8 mouse cellular contexts compared by ENCODE assay signal in the genomic region with DNA sequence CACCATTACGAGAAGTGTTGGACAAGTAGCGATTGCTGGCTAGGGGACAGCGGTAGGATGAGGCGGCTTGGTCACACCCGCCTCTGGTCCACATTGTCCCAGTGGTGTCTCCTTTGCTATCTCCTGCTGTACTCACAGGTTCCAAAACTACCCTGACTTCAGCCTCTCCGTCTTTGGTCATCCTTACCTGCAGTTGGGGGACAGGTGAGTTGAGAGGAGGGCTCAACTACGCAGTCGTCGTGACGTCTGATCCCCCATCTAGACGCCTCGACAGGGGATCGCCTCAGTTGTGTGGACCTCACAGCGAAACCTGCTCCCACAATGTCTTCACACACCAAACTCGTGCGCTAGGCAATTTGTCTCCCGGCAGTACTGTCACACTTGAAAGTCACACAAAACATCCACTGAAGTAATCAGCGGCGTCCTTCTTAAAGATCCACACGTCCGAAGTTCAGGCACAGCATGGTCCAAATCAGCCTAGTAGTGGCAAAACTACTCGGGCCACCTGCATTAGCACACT. TPM values are rescaled to one million over a fixed set of nuclear protein-coding genes. Genes with fewer than 3 reads are reported as not detected.
DNase-seq lines count a peak whose midpoint lies in the region; ATAC-seq and TF ChIP-seq lines count a peak whose summit lies in the region.
"Had no signal": no experiment of that assay in that cellular context is flagged by ENCODE, and none has a peak within 500 bp of the region (broad histone marks: within the 10 kb centered on the region; RNA-seq: fewer than 3 reads in every experiment).

No protein-coding gene starts in this region.

- H3K27ac ChIP-seq in lung, embryonic 16.5 days (ENCODE audit: low read length), result no peak overlapping the region
- no peak overlapping the region for H3K27ac ChIP-seq in forebrain, embryonic 14.5 days (ENCODE audit: low read depth, low read length)
- no peak overlapping the region for H3K27ac ChIP-seq in limb, embryonic 11.5 days (replicated peaks; ENCODE audit: low read depth, low read length)
- no peak overlapping the region for H3K27ac ChIP-seq in small intestine, adult 2 months (ENCODE audit: insufficient read depth, low read depth, low read length)

- no peak for ATAC-seq in lung, embryonic 16.5 days (ENCODE audit: low read depth)
- ATAC-seq in forebrain, embryonic 14.5 days, result no peak
- no peak for ATAC-seq in limb, embryonic 11.5 days (ENCODE audit: insufficient number of reproducible peaks, low FRiP score, low TSS enrichment, low read depth)

- H3K4me1 ChIP-seq in lung, embryonic 16.5 days (replicated peaks; ENCODE audit: control insufficient read depth, insufficient read depth, low read length), result peaks cover 4% of the 10 kb centered on the region; the same call in 1 of the 2 replicates
- H3K4me1 ChIP-seq in forebrain, embryonic 14.5 days (ENCODE audit: control insufficient read depth, insufficient read depth, low read length), result no peaks in the 10 kb centered on the region
- H3K4me1 ChIP-seq in limb, embryonic 11.5 days (ENCODE audit: control insufficient read depth, insufficient read depth, low read length), result no peaks in the 10 kb centered on the region
- H3K4me1 ChIP-seq in small intestine, adult 2 months (ENCODE audit: control insufficient read depth, insufficient read depth, insufficient read length, low read length), result peaks cover 7% of the 10 kb centered on the region; the same call in 1 of the 2 replicates

- no peaks in the 10 kb centered on the region for H3K9me3 ChIP-seq in lung, embryonic 16.5 days (ENCODE audit: control insufficient read depth, low read length)
- H3K9me3 ChIP-seq in forebrain, embryonic 14.5 days (replicated peaks; ENCODE audit: control insufficient read depth, low read length), result no peaks in the 10 kb centered on the region
- H3K9me3 ChIP-seq in limb, embryonic 11.5 days (ENCODE audit: control insufficient read depth, low read length), result no peaks in the 10 kb centered on the region

- 6% methylated on average over 22 of the region's 22 CpGs for WGBS in lung, embryonic 16.5 days
- WGBS in forebrain, embryonic 14.5 days, result 5% methylated on average over 22 of the region's 22 CpGs
- WGBS in limb, embryonic 11.5 days, result 3% methylated on average over 22 of the region's 22 CpGs
- 25% methylated on average over 22 of the region's 22 CpGs for WGBS in small intestine, adult 2 months

- H3K36me3 ChIP-seq in lung, embryonic 16.5 days (ENCODE audit: control insufficient read depth, insufficient read depth, low read length), result no peaks in the 10 kb centered on the region
- no peaks in the 10 kb centered on the region for H3K36me3 ChIP-seq in forebrain, embryonic 14.5 days (ENCODE audit: control insufficient read depth, insufficient read depth, low read length)
- H3K36me3 ChIP-seq in limb, embryonic 11.5 days (ENCODE audit: control insufficient read depth, insufficient read depth, low read length), result no peaks in the 10 kb centered on the region
- no peaks in the 10 kb centered on the region for H3K36me3 ChIP-seq in small intestine, adult 2 months (ENCODE audit: control insufficient read depth, insufficient read depth, low read length)

- no peak for DNase-seq in lung, postnatal 4 days
- no peak for DNase-seq in forebrain, embryonic 14.5 days (ENCODE audit: low spot score)
- peak; percentile 36 for DNase-seq in limb, embryonic 11.5 days (ENCODE audit: low spot score)
- DNase-seq in adrenal gland, adult 8-10 months, result no peak
- no peak for DNase-seq in thymus, postnatal 36 days
- DNase-seq: kidney, adult 11 months had no signal

- H3K4me2 ChIP-seq in lung, embryonic 16.5 days (ENCODE audit: low read depth, low read length), result peak overlapping the region; percentile 69
- H3K4me2 ChIP-seq in forebrain, embryonic 14.5 days (ENCODE audit: low read length), result peak overlapping the region; percentile 50
- H3K4me2 ChIP-seq in limb, embryonic 11.5 days (ENCODE audit: low read depth, severe bottlenecking), result peak overlapping the region; percentile 42

- no peak for TF ChIP-seq POLR2A in small intestine, adult 2 months (IDR thresholded peaks at IDR 0.05; ENCODE audit: low read depth, low read length)

- peak overlapping the region; percentile 42 for H3K4me3 ChIP-seq in lung, embryonic 16.5 days (ENCODE audit: low read length)
- peak overlapping the region; percentile 28 for H3K4me3 ChIP-seq in forebrain, embryonic 14.5 days (ENCODE audit: low read depth, low read length)
- peak overlapping the region; percentile 27 for H3K4me3 ChIP-seq in limb, embryonic 11.5 days (ENCODE audit: low read depth, low read length)
- peak overlapping the region; percentile 52 for H3K4me3 ChIP-seq in small intestine, adult 2 months (ENCODE audit: low read depth, low read length)

- H3K27me3 ChIP-seq in lung, embryonic 16.5 days (ENCODE audit: control insufficient read depth, insufficient read depth, low read depth, low read length), result no peaks in the 10 kb centered on the region
- H3K27me3 ChIP-seq in forebrain, embryonic 14.5 days (replicated peaks; ENCODE audit: control insufficient read depth, insufficient read depth, low read length), result no peaks in the 10 kb centered on the region; the same call in none of the 2 replicates
- H3K27me3 ChIP-seq in limb, embryonic 11.5 days (ENCODE audit: control insufficient read depth, insufficient read depth, low read length), result 0 out of 2 replicates have a peak, but pooled peaks cover 4% of the 10 kb centered on the region
- no peaks in the 10 kb centered on the region for H3K27me3 ChIP-seq in small intestine, adult 2 months (ENCODE audit: control insufficient read depth, insufficient read depth, low read length)

- TF ChIP-seq CTCF in small intestine, adult 2 months (IDR thresholded peaks at IDR 0.05; ENCODE audit: extremely low read depth, insufficient read length, insufficient replicate concordance, low read depth, low read length), result no peak

- no peak overlapping the region for H3K9ac ChIP-seq in lung, embryonic 16.5 days (ENCODE audit: low read length)
- H3K9ac ChIP-seq in forebrain, embryonic 14.5 days (ENCODE audit: low read length), result 0 out of 2 replicates have a peak overlapping the region, but pooled peaks have one; percentile 22
- no peak overlapping the region for H3K9ac ChIP-seq in limb, embryonic 11.5 days (ENCODE audit: low read length)

RNA-seq across cellular contexts. Expression of a gene that starts 1.6 kb away (rescaled TPM):
- 0.51 and 1.2 TPM in 2 replicates for polyA plus RNA-seq in lung, embryonic 16.5 days (2015; fragmentation: Nextera tagmentation; extraction: Ambion mirVana)
- 0.61 and 1.3 TPM in 2 replicates for polyA plus RNA-seq in forebrain, embryonic 14.5 days (2014; fragmentation: Nextera tagmentation; extraction: Ambion mirVana)
- 0.25 and 0.41 TPM in 2 replicates for polyA plus RNA-seq in limb, embryonic 11.5 days (2014; fragmentation: Nextera tagmentation; extraction: Ambion mirVana)
- 4.9 and 12.6 TPM in 2 replicates for polyA plus RNA-seq in small intestine, adult 2 months (2012; rRNA removed)
- 10 to 100 TPM; 10.1 to 14.9 (median 10.9) TPM for total RNA-seq in adrenal gland, adult 8-10 months (2022)

RNA-seq across cellular contexts. Expression of a gene that starts 2.1 kb away (rescaled TPM):
- 1.7 and 2.6 TPM in 2 replicates for polyA plus RNA-seq in lung, embryonic 16.5 days (2015; fragmentation: Nextera tagmentation; extraction: Ambion mirVana)
- polyA plus RNA-seq in forebrain, embryonic 14.5 days (2014; fragmentation: Nextera tagmentation; extraction: Ambion mirVana), result 3.5 and 3.6 TPM in 2 replicates
- polyA plus RNA-seq in limb, embryonic 11.5 days (2014; fragmentation: Nextera tagmentation; extraction: Ambion mirVana), result 9.4 and 13.5 TPM in 2 replicates
- polyA plus RNA-seq in small intestine, adult 2 months (2012; rRNA removed), result 3.3 and 3.9 TPM in 2 replicates
- 1 to 10 TPM; 2.9 to 3.5 (median 3.3) TPM for total RNA-seq in adrenal gland, adult 8-10 months (2022)

RNA-seq across cellular contexts. Expression of a gene that starts 7.2 kb away (rescaled TPM):
- polyA plus RNA-seq in lung, embryonic 16.5 days (2015; fragmentation: Nextera tagmentation; extraction: Ambion mirVana), result 6.4 and 6.6 TPM in 2 replicates
- polyA plus RNA-seq in forebrain, embryonic 14.5 days (2014; fragmentation: Nextera tagmentation; extraction: Ambion mirVana), result 3.2 and 4.0 TPM in 2 replicates
- 5.7 TPM in 2 replicates for polyA plus RNA-seq in limb, embryonic 11.5 days (2014; fragmentation: Nextera tagmentation; extraction: Ambion mirVana)
- 10.0 and 18.7 TPM in 2 replicates for polyA plus RNA-seq in small intestine, adult 2 months (2012; rRNA removed)
- total RNA-seq in adrenal gland, adult 8-10 months (2022), result 10 to 100 TPM; 35.5 to 69.9 (median 49.8) TPM

RNA-seq across cellular contexts. Expression of a gene that starts 24.2 kb away (rescaled TPM):
- 657 and 669 TPM in 2 replicates for polyA plus RNA-seq in lung, embryonic 16.5 days (2015; fragmentation: Nextera tagmentation; extraction: Ambion mirVana)
- polyA plus RNA-seq in forebrain, embryonic 14.5 days (2014; fragmentation: Nextera tagmentation; extraction: Ambion mirVana), result 553 and 718 TPM in 2 replicates
- polyA plus RNA-seq in limb, embryonic 11.5 days (2014; fragmentation: Nextera tagmentation; extraction: Ambion mirVana), result 805 and 864 TPM in 2 replicates
- 1,479 and 1,553 TPM in 2 replicates for polyA plus RNA-seq in small intestine, adult 2 months (2012; rRNA removed)
- total RNA-seq in adrenal gland, adult 8-10 months (2022), result 100 to 1,000 TPM; 568 to 660 (median 629) TPM

RNA-seq across cellular contexts. Expression of a gene that starts 47.1 kb away (rescaled TPM):
- polyA plus RNA-seq in lung, embryonic 16.5 days (2015; fragmentation: Nextera tagmentation; extraction: Ambion mirVana), result 10.6 and 14.9 TPM in 2 replicates
- 1.9 and 2.2 TPM in 2 replicates for polyA plus RNA-seq in forebrain, embryonic 14.5 days (2014; fragmentation: Nextera tagmentation; extraction: Ambion mirVana)
- polyA plus RNA-seq in limb, embryonic 11.5 days (2014; fragmentation: Nextera tagmentation; extraction: Ambion mirVana), result 1.1 and 1.7 TPM in 2 replicates
- 1.8 and 7.4 TPM in 2 replicates for polyA plus RNA-seq in small intestine, adult 2 months (2012; rRNA removed)
- total RNA-seq in adrenal gland, adult 8-10 months (2022), result 10 to 100 TPM; 21.0 to 26.7 (median 25.2) TPM
